Mouse (Mus musculus): ENCODE measurements around the gene Ncor2.

DNA sequence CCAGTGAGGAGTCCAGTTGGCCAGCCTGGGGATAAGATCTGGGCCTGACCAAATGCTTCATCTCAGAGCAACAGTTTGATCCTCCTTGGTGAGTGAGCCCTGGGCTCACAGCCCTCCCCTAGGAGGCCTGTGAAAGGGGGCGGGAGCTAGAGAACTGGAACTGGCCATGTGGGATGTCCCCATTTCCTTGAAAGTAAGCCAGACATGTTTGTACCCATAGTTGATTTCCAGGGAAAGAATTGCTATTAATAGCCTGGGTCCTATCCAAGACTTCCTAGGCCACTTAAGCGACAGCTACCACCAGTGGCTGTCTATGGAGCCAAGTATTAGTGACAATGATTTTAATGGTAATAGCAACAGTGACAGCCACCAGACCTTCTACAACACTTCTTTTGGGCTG, 189.3 kb downstream of the Ncor2 start:
- TF ChIP-seq CTCF (IDR thresholded peaks at IDR 0.05; ENCODE audit: low read depth, low read length) = no peak
- no peak for TF ChIP-seq POLR2A (IDR thresholded peaks at IDR 0.05; ENCODE audit: borderline replicate concordance, low read depth, low read length)
